Mouse (Mus musculus): ENCODE results near the gene Gna11. TPM values are rescaled to one million over a fixed set of nuclear protein-coding genes. Genes with fewer than 3 reads are reported as not detected.
A peak's percentile ranks its signal among the peaks of the same experiment; 100 is the strongest.

Gene Gna11
- polyA plus RNA-seq, 1 experiment from 2014 or later, result 88.6 TPM

GRCm38 (mm10) chr10:81574081-81575056, 29.4 kb upstream of the Gna11 start, which contains the start of gene Tle2:
Gene Tle2, plus strand, starts transcription at chr10:81574561.
- H3K27ac ChIP-seq, result peak within 1 kb of the TSS; percentile 76

GRCm38 (mm10) chr10:81572975-81573374, 28.0 kb upstream of the Gna11 start:
- Histone ChIP-seq H3K36me3 (no peaks in the 10 kb centered on the region), H3K27me3 (peaks cover 41% of the 10 kb centered on the region), H3K4me3 (replicated peaks) (no peak overlapping the region), H3K9ac (no peak overlapping the region), H3K4me1 (peaks cover 87% of the 10 kb centered on the region), H3K9me3 (replicated peaks) (no peaks in the 10 kb centered on the region), H3K4me2 (peak overlapping the region; percentile 89), H3K27ac (peak overlapping the region; percentile 90)
- ATAC-seq (replicated peaks; ENCODE audit: low FRiP score), result no peak
- WGBS, result 21% methylated on average over 9 of the region's 9 CpGs

More at GRCm38 (mm10) chr10:81574081-81575056, 29.4 kb upstream of the Gna11 start, which contains the start of gene Tle2:
- H3K4me1 ChIP-seq, result peaks cover 73% of the 10 kb centered on the region
- ATAC-seq (replicated peaks; ENCODE audit: low FRiP score), result no peak
- no peaks in the 10 kb centered on the region for H3K36me3 ChIP-seq
- 27% methylated on average over 10 of the region's 10 CpGs for WGBS
- H3K9me3 ChIP-seq (replicated peaks), result no peaks in the 10 kb centered on the region
- peaks cover 41% of the 10 kb centered on the region for H3K27me3 ChIP-seq
- H3K4me2 ChIP-seq, result peak within 1 kb of the TSS; percentile 87
- H3K9ac ChIP-seq, result peak within 1 kb of the TSS; percentile 54
- H3K4me3 ChIP-seq (replicated peaks), result peak within 1 kb of the TSS; percentile 60

GRCm38 (mm10) chr10:81572133-81572671, 27.2 kb upstream of the Gna11 start:
- Histone ChIP-seq H3K27ac (peak overlapping the region; percentile 90), H3K4me1 (peaks cover 91% of the 10 kb centered on the region), H3K4me3 (replicated peaks) (peak overlapping the region; percentile 52), H3K9ac (peak overlapping the region; percentile 24; the same call in 1 of the 2 replicates), H3K27me3 (peaks cover 37% of the 10 kb centered on the region), H3K36me3 (peaks cover 3% of the 10 kb centered on the region; the same call in 1 of the 2 replicates), H3K9me3 (replicated peaks) (no peaks in the 10 kb centered on the region), H3K4me2 (peak overlapping the region; percentile 89)
- WGBS, result 6% methylated on average over 9 of the region's 9 CpGs
- ATAC-seq (replicated peaks; ENCODE audit: low FRiP score), result peak; percentile 9; the same call in 1 of the 2 replicates

- Histone ChIP-seq H3K9me3 (replicated peaks) (no peaks in the 10 kb centered on the region), H3K9ac (peak overlapping the region; percentile 24), H3K27ac (peak overlapping the region; percentile 94), H3K36me3 (peaks cover 7% of the 10 kb centered on the region), H3K4me1 (peaks cover 92% of the 10 kb centered on the region), H3K4me2 (peak overlapping the region; percentile 89), H3K4me3 (replicated peaks) (peak overlapping the region; percentile 52), H3K27me3 (peaks cover 31% of the 10 kb centered on the region)
- ATAC-seq (replicated peaks; ENCODE audit: low FRiP score), result peak; percentile 88
- under 1% methylated on average over 18 of the region's 18 CpGs for WGBS
These were observed 26.5 kb upstream of the Gna11 start for GRCm38 (mm10) chr10:81571501-81571876.

- peak overlapping the region; percentile 4; the same call in 1 of the 2 replicates for H3K9ac ChIP-seq
- WGBS, result under 1% methylated on average over 33 of the region's 34 CpGs
These were observed 26.0 kb upstream of the Gna11 start for GRCm38 (mm10) chr10:81570831-81571500.

GRCm38 (mm10) chr10:81570238-81570800, 25.3 kb upstream of the Gna11 start:
- Histone ChIP-seq H3K27ac (peak overlapping the region; percentile 94), H3K9me3 (replicated peaks) (no peaks in the 10 kb centered on the region), H3K9ac (peak overlapping the region; percentile 4; the same call in 1 of the 2 replicates), H3K27me3 (peaks cover 23% of the 10 kb centered on the region), H3K36me3 (peaks cover 19% of the 10 kb centered on the region), H3K4me3 (replicated peaks) (peak overlapping the region; percentile 52), H3K4me1 (peaks cover 89% of the 10 kb centered on the region), H3K4me2 (peak overlapping the region; percentile 89)
- no peak for ATAC-seq (replicated peaks; ENCODE audit: low FRiP score)
- WGBS, result under 1% methylated on average over 8 of the region's 11 CpGs

More at GRCm38 (mm10) chr10:81570831-81571500, 26.0 kb upstream of the Gna11 start:
- Histone ChIP-seq H3K36me3 (peaks cover 12% of the 10 kb centered on the region), H3K9me3 (replicated peaks) (no peaks in the 10 kb centered on the region), H3K4me3 (replicated peaks) (peak overlapping the region; percentile 52), H3K27me3 (peaks cover 26% of the 10 kb centered on the region), H3K27ac (peak overlapping the region; percentile 94), H3K4me1 (peaks cover 89% of the 10 kb centered on the region), H3K4me2 (peak overlapping the region; percentile 89)
- peak; percentile 58 for ATAC-seq (replicated peaks; ENCODE audit: low FRiP score)

- peak overlapping the region; percentile 89 for H3K4me2 ChIP-seq
- no peak overlapping the region for H3K4me3 ChIP-seq (replicated peaks)
- peaks cover 23% of the 10 kb centered on the region for H3K27me3 ChIP-seq
- 0 out of 2 replicates have a peak overlapping the region, but pooled peaks have one; percentile 4 for H3K9ac ChIP-seq
- peak overlapping the region; percentile 94 for H3K27ac ChIP-seq
- peaks cover 25% of the 10 kb centered on the region for H3K36me3 ChIP-seq
- 52% methylated on average over 9 of the region's 9 CpGs for WGBS
- ATAC-seq (replicated peaks; ENCODE audit: low FRiP score), result no peak
- peaks cover 89% of the 10 kb centered on the region for H3K4me1 ChIP-seq
- no peaks in the 10 kb centered on the region for H3K9me3 ChIP-seq (replicated peaks)
These were observed 24.7 kb upstream of the Gna11 start for GRCm38 (mm10) chr10:81569507-81570237.

- H3K27me3 ChIP-seq, result peaks cover 13% of the 10 kb centered on the region
- H3K4me1 ChIP-seq, result peaks cover 89% of the 10 kb centered on the region
- no peak overlapping the region for H3K9ac ChIP-seq
- peak overlapping the region; percentile 94 for H3K27ac ChIP-seq
- H3K36me3 ChIP-seq, result peaks cover 33% of the 10 kb centered on the region
- H3K9me3 ChIP-seq (replicated peaks), result no peaks in the 10 kb centered on the region
- peak overlapping the region; percentile 17; the same call in 1 of the 2 replicates for H3K4me3 ChIP-seq (replicated peaks)
- peak; percentile 23 for ATAC-seq (replicated peaks; ENCODE audit: low FRiP score)
- peak overlapping the region; percentile 51 for H3K4me2 ChIP-seq
- 9% methylated on average over 15 of the region's 16 CpGs for WGBS
These were observed 23.6 kb upstream of the Gna11 start for GRCm38 (mm10) chr10:81568381-81569191.

- Histone ChIP-seq H3K4me3 (replicated peaks) (no peak overlapping the region), H3K36me3 (peaks cover 53% of the 10 kb centered on the region), H3K27me3 (no peaks in the 10 kb centered on the region), H3K9ac (no peak overlapping the region), H3K4me1 (peaks cover 95% of the 10 kb centered on the region), H3K27ac (no peak overlapping the region; the same call in 1 of the 2 replicates), H3K4me2 (no peak overlapping the region), H3K9me3 (replicated peaks) (no peaks in the 10 kb centered on the region)
- WGBS, result 57% methylated on average over 20 of the region's 20 CpGs
- ATAC-seq (replicated peaks; ENCODE audit: low FRiP score), result no peak
These were observed 20.6 kb upstream of the Gna11 start for GRCm38 (mm10) chr10:81565257-81566228.

All from kidney, embryonic 15.5 days (tissue).